Mouse (Mus musculus): ENCODE measurements around the gene Krt77.

Gene Krt77

GRCm38 (mm10) chr15:101834784-101835328, 34.6 kb downstream of the Krt77 start:
- in situ Hi-C loops (cut with MseI, MboI) = no loop called here

DNA sequence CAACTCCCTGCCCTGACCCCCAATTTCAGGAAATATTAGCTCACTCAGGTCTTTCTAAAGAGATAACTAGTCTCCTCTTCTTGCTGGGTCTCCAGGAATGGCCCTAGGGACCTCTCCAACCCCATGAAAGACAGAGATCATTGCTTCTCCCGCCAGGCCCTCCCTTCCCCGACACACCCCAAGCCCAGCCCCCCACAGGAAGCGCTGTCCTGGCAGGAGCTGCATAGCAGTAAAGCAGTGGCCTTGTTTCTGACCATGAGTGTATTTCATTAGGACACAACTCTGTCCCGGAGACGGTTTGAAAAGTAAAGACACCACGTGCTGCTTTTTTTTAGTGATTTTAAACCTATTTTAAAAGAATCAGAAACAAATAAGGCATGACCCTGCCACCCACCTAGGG, 36.4 kb downstream of the Krt77 start:
- in situ Hi-C loops (cut with MseI, MboI) = no loop called here

DNA sequence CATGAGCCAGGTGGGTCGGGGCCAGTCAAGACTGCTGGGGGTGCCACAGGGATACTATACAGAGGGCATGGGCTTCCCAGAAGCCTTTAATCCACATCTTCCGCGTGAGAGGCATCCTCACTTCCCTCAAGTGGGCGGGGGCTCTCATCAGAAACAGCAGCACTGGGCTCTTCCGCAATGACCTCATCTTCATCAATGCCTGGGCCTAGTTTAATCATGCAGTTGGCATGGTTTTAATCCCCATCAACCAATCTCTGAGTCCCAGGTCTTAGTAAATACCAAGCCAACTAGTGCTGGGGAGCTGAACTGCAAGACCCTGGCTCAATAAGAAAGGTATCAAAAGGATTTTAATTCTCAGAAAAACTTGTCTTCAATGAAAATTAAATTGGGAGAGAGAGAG, 40.1 kb downstream of the Krt77 start:
- in situ Hi-C loops (cut with MseI, MboI) = no loop called here

DNA sequence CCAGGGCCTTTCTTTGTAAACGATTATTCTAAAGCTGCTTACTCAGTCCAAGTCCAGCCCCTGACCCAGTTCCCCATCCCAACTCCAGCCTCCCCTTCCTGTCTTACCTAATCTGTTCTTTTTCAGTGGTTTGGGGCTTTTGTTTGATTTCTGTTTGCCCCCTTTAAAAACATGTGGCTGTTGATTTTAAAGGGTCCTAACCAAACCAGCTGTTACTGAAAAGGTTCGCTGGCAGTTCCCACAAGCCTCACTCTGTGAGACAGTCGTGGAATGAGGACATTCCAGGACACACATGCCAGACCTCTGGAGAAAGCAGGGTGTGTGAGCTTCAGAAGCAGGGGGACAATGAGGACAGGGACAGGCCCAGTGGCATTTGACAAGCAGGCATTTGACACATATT, 47.7 kb downstream of the Krt77 start:
- in situ Hi-C loops (cut with MseI, MboI) = no loop called here

DNA sequence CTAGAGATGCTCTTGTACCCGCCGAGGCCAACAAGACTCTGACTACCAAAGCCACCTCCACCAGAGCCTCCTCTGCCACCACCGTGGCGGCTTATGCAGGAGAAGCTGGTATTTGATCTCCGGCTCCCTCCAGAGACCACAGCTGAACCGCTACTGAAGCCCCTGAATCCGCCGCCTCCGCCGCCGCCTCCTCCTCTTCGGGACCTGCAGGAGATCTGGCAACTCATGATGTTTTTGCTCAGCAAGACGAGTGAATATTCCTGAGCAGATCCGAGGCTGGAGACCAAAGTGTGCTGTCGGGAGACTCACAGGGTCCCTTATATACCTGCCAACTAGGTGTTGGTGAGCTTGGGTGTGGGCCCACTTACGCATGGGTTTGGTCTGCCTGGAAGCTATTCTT, 51.6 kb downstream of the Krt77 start, which contains the start of gene Krt2:
Krt2 (minus strand) TSS at position 295 of the 400 bp plus-strand sequence.
- in situ Hi-C loops (cut with MseI, MboI) = no loop called here

All from mouse trophoblast stem cell (cell line).